Mouse (Mus musculus): ENCODE measurements at regions not wholly inside any gene's neighbourhood (a gene's known extent, or its start where the extent isn't known, plus 50 kb on each side); places are given as distances from the start of the nearest gene placed in this dataset.

DNA sequence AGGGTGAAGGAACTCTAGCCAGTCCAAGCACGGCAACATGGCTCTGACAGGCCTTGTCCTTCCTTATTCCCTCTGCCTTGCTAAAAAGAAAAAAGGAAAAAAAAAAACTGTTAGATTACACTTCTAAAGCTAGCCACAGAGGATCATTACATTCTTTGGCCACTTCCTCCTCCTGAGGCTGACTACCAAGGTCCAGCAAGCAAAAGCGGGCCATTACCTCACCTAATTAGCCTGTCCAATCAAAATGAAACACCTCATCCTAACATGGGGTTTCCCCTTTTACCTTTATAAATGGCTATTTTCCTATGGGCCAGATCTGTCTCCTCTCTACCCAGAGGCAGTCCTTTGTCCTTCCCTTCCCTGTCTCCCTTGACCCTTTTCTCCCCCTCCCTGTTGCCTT lies 102.2 kb downstream of the Pih1h3b start:
- no peak for DNase-seq

DNA sequence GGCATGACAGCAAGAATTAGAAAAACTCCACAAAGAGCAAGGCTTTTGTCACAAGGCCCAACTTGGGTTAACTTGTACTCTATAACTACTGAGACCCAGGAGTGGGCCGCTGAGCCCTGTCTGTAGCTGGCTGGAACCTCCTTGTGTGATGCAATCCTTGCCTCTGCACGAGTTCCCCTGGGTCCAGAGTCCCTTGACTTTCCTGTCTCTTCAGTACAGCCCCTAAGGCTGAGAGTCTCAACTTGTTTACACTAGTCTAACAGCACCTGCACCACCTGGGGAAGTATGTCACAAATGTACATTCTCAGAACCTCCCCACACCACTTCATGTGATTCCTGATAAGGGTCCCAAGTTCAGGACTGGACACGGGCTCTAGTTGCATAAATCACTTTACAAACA lies 103.3 kb downstream of the Pih1h3b start:
- no peak for DNase-seq

DNA sequence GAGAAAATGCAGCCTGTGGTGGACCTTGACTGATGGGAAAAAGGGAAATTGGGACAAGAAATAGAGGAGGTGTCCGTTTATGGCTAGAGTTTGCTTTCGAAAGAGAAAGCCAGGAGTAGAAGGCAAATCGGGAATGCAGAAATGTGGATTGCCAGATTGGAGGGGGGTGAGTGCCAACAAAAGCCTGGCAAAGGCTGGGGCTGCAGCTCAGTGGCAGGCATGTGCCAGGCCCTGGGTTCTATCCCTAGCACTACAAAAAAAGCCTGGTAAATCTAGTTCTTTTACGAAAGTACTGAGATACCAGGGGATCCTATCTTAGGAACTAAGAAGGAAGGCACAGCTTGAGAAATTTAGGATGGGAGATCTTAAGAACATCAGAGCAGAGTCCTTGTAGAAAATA lies 117.2 kb downstream of the Pih1h3b start:
- DNase-seq: peak; percentile 16

DNA sequence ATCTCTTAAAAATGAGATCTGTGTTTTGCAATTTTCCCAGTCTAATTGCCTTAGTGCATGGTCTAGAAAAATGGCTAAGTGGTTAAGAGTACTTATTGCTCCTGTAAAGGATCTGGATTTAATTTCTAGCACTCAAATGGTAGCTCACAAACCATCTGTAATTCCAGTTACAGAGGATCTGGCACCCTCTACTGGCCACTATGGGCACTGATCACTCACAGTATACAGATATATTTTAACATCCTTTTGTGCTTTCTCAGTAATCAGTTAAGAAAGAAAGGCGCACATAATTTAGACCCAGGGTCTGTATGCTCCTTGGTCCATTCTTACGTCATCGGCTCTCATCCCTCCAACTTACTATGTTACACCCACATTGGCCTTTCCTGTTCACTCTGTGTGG lies 120.3 kb downstream of the Pih1h3b start:
- no peak for DNase-seq

DNA sequence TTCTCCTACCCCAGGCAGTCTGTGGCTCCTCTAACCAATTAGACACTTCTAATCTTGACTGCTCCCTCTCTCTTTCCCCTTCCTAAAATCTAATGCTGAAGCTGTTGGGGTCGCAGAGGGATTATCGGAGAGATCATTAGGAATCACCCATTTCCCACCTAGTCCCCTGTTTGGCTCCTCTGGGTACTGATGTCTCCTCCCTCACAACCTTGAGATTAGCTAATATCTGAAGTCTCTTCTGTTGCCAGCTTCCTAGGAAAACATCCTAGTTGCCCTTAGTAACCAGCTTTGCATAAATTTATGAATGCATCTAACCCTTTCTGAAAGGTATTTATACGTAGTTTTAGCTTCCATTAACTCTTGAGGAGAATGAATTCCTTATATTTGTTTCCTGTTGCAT lies 138.4 kb upstream of the Frmpd3 start:
- no peak for DNase-seq

DNA sequence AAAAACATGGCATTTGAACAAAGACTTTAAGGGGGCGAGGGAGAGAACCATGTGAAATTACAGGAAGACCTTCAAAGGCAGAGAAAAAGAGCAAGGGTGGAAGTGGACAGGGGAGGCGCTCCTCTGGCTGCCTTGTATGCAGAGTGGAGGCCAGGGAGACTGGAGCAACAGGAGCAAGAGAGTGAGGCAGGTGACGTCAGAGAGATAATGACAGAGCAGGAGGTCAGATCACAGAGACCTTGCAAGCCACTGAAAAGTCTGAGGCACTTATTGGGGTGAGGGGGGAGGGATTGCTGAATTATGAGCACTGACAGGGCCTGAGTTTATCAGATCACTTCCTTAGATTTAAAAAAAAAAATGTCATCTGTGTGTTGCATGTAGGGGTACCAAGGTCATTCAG lies 133.3 kb upstream of the Frmpd3 start:
- no peak for DNase-seq

DNA sequence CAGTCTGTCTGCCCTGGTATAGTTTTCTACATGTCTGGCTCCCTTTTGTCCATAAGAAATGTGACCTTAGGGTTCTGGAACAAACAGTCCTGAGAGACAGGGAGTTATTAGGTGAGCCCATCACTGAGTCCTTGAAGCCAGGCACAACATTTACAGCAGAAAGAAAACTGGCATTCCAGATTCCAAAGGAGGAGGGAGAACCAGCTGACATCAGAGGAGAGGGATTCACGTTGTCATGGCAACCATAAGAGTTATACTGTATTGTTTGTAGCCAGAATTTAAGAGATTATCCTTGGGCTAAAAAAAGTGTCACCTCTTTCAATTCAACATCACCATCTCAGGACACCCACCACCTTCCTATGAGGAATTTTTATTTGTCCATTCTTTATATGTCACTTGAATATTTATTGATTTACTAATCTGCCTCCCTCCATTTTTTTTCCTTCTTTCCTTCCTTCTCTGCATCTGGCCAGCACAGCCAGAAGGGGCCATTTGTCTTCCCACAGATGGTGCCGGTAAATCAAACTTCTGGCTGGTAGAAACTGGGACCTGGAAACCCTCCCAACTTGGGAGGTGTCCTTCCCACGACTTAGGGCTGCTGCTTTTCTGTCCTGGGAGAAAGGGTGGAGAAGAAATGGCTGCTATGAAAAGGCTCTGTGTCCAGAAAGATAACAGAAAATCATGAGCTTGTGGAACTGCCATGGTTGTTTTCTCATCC lies 129.3 kb upstream of the Frmpd3 start:
- DNase-seq: no peak

DNA sequence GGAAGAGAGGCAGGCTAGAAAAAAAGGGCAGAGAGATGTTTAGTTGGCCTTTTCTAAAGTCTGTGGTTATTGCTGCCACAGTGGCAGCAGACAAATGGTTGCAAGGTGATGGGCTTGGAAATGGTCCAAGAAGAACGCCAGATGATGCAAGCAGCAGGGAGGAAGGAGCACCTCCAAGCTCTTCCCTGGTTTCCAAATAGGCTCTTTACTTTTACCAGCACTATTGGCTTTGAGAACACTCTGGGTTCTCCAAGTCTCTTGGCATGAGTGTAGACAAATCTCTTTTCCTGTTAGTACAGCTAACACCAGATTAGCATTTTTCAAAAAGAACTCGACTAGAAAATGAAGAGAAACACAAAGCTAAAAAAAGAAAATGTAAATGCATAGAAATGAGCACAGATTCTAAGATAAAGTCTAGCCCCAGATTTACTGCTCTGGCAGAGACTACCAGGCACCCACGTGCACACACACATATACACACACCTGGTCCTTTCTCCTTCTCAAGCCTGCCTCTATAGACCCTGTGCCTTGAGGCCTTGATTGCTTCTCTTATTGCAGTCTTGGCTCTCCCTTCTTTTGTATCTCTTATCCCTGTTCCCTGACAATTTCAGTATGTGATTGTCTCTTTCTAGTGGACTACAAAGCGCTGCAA lies 127.7 kb upstream of the Frmpd3 start:
- no peak for DNase-seq

DNA sequence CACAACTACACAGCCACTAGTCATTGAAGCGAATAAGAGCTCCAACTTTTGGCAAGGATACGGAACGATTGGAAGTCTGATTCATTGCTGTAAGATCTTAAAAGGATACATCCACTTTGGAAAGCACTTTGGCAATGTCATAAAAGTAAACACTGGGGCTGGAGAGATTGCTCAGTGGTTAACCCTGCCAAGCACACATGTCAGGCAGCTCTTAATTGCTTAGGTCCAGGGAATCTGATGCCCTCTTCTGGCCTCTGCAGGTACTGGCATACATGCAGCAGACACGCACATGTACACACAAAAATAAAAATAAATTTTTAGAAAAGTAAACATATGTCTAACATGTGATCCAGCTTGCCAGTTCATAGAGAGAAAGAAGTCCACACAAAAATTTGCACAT lies 86.3 kb upstream of the Frmpd3 start:
- DNase-seq: no peak

DNA sequence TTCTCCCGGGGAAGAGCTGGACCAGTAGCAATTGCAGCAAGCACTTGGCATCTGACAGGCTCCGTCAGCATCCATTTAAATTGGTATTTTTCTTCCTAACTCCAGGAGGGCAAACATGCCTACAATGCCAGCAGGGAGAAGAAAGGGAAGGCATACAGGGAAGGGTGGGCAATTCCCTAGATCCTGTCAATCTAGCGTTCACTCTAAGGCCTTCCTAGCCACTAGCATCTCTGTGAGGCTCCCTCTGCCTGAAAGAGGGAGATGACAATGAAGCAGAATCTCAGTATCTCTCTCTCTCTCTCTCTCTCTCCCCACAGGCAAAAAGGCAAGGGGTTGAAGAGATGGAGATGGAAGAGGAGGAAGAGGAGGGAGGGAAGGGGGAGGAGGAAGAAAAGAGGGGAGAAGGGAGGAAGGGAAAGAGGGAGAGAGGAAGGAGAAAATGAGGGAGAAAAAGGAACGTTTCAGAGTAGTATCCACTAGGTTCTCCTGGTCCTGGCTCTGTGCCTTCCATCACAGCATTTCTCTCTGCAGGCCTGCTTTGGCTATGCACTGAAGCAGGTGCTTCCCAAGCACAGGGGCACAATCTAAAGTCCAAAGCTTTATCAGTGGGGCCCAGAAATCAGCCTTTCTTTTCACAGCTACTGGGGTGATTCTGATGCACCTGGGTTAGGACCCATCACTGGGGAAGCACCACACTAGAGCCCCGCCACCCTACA lies 72.2 kb upstream of the Frmpd3 start:
- no peak for DNase-seq

DNA sequence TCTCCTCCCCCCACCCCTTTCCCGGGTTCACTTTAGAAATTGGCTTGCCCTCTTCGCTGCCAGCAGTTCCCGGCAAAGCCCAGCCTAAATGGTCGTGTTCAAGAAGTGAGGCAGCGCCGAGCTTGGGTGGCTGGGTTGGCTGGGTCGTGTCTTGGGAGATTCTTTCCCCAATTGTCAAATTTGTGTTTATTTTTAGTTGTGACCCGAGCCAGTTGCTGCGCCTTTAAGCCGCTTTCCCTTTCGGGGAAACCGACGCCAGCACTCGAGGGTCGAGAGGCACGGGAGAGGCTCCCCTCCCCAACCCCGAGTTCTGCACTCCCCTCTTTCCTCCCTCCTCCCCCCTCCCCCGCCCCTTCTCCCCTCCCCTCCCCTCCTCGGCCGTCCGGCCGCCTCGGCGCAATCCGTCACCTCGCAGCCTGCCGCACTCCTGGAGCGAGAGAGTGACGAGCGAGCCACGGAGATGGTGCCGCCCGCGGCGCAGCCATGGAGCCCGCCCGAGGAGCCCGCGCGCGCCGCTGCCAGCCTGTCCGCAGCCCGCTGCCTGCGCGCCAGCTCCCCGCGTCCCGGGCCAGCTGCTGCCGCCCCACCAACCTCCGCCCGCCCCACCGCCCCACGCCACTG lies 64.6 kb upstream of the Frmpd3 start:
- no peak for DNase-seq

DNA sequence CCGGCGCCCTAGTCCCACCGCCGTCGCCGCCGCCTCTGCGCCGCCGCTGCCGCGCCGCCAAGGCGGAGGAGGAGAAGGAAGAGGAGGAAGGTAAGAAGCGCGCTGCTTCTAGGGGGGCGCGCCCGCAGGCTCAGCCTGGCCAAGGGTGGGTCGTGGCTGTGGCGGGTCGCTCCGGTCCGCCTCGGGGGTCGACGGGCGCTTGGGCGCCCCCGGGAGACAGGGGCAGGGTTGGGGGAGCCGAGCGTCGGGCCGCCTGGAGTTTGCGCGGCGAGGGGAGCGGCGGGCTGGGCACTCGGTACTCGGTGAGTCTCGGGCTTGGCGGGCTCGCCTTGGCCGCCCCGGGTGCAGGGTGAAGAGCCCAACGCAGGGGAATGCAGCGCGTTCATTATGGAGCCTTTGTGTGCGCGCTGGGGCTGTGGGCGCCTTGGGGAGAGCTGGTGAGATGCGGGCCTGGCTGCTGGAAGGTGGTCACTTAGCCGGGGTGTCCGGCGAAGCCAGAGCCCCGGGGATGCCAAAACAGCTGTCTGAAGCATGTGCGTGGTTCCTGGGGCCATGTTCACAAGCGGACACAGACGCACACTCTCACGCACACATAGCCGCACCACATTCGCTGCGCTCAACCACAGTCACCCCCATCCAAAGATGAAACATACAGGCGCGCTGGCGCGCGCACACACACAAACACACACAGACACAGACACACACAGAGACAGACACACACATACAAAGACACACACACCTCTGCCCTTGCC lies 63.9 kb upstream of the Frmpd3 start:
- DNase-seq: peak; percentile 2

DNA sequence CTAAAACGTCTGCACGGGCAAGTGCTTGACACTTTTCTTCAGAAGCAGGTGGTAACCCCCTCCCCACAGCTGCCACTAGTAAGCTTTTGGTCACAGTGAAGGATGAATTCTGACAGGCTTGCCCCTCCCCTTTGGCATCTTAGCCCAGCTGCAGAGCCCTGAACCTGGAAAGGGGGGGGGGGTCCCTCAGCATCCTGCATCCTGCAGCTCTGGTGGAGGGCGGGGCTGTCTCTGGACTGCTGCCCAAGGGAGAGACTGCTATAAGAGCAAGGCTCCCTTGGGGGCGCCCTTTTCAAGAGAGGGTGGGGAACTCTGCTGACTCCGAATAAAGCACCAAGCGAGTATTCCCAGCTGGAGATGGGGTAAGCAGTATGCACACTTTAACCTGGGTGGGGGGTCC lies 62.8 kb upstream of the Frmpd3 start:
- no peak for DNase-seq

DNA sequence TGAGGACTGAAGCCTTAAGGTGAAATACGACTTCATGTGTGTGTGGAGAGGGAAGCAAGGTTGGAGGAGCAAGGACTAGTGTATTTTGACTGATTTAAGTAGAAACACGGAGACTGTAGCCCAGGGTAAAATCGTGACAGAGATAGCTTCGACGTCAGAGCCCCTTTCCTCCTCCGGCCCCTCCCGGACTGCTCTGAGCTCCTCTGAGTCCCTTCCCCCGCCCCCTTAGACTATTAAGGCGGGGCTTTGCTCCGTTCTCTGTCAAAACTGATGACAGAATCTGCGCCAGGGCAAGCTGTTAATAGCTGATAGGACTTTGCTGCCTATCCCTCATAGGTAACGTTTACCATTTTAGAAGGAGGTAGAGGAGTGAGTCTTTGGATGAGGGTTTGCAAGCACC lies 62.0 kb upstream of the Frmpd3 start:
- DNase-seq: peak; percentile 5
